Mouse (Mus musculus) B cell, adult 2 months (primary cell): ENCODE measurements around the gene Cdk15.

Experiments
- DNase-seq, 2 experiments: peaks; one replicate each; pipeline ENCODE4 v3.0.0; 2022

The Cdk15 gene

GRCm38 (mm10) chr1:59380926-59381325 is 124.2 kb downstream of the Cdk15 start:
- no peak for DNase-seq

DNA sequence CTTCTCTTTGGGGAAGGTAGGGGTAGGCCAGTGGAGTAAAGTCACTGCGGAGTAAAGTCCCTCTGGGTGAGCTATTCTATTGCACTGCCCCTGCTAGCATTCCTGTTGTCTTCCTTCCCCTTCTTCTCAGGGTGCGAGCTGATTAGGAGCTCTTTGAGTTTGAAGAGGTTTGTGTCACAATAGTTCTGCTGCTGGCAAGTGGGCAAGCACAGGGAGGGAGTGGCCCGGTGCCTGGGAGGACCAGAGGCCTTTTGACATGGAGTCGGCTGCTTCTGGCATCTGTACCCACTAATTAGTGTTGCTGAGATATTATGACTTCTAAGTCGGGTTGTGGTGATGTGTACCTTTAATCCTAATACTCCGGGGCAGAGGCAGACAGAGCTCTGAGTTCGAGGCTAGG is 124.8 kb downstream of the Cdk15 start:
- no peak for DNase-seq

GRCm38 (mm10) chr1:59382516-59382915 is 125.8 kb downstream of the Cdk15 start:
- no peak for DNase-seq

DNA sequence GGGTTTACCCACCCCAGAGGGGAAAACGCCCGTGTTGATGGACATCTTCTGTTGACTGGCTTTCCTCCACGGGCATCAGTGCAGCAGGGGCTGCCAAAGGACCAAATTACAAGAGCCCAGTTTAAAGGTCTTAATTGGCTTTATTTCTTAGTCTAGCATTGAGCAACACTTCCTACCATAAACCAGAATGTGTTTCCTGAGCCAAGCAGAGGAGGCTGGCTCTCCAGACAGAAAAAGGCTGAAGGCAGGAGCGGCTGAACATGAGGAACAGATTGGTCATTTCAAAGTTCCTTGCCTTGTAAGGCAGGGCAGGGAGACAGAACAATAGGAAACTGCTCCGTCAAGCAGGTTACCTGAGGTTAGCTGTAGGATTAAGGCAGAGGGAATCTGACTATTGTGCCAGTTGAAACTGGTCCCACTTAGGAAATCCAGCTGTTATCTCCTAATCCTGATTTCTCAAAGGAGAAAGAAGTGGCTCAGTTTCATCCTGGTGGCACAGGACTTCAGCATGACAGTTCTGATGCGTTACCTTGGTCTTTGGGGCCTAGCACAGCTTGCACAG is 126.4 kb downstream of the Cdk15 start:
- no peak for DNase-seq

DNA sequence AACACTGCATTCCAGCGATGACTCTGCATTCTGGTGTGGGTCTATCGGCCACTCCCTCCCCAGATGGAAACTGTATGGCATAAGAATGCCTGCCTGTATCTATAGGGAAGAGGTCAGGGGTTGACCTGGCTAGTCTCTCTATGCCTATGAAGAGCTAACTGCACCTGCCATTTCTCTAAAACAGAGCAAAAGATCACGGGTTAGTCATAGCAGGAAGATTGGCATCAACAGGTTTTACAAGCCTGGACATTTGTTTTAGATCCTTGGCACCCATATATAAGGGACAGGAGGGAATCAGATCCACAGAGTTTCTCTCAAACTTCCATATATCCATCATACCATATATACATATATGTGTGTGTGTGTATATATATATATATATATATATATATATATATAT is 127.7 kb downstream of the Cdk15 start:
- DNase-seq: no peak

- no peak for DNase-seq
Measured at GRCm38 (mm10) chr1:59385641-59386040, 128.9 kb downstream of the Cdk15 start.

DNA sequence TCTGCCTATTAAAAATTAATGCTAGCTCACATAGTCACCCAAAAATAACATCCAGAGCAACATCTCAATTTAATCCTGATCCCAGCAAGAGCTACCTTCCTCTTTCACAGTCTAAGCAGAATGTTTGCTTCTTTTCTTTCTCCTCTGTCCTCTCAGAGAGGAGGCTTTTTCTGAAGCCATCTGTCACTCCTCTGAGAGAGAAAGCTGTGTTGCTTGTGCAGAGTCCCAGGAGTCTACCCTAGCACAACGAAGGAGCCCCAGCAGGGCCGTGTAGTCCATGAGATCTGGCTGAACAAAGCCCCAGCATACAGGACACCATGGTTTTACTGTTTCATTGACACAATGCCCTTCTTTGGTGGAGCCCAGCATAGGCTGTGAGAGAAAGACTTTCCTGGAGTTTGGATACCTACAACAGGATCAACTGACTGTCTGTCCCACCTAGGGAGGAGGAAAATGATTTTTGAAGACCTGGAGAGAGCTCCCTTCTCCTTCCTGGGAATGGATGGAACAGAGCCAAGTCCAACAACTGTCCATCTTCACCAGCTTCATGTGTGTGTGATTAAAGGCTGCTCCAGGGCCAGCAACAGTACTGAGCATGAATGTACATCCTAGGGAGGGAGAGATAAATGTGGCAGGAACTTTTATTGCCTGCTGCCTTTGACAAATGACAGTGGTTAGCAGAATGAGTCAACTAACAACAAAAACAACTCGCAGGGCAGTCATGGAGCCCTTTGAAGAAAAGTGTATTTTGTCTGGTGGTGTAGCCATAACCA is 131.0 kb downstream of the Cdk15 start:
- DNase-seq: no peak

- no peak for DNase-seq
Measured at GRCm38 (mm10) chr1:59389181-59389580, 132.5 kb downstream of the Cdk15 start.

- no peak for DNase-seq
Measured at GRCm38 (mm10) chr1:59391736-59392135, 135.0 kb downstream of the Cdk15 start.

- no peak for DNase-seq
Measured at GRCm38 (mm10) chr1:59394072-59394471, 137.4 kb downstream of the Cdk15 start.

- DNase-seq: no peak
Measured at GRCm38 (mm10) chr1:59394616-59395015, 137.9 kb downstream of the Cdk15 start.

DNA sequence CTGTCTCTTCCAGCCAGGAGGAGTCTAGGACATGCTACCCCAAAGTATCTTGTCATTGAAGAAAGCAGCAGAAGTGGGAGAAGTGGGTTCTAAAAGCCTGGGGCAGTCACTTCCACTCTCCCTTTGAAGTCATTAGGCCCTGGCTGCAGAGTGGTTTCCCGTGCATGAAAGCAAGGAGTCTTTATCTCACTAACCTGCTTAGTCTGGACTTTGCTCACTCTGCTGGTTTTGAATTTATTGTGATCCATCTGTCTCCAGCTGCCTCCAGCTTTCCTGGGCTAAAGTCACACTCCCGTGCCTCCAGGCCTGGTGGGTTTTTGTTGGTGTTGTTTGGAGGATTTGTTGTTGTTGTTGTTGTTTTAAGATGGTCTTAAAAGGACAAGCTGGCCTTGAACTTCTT is 139.3 kb downstream of the Cdk15 start:
- no peak for DNase-seq

- no peak for DNase-seq
Measured at GRCm38 (mm10) chr1:59399554-59400325, 143.0 kb downstream of the Cdk15 start.

- DNase-seq: no peak
Measured at GRCm38 (mm10) chr1:59401253-59401652, 144.5 kb downstream of the Cdk15 start.
